Mouse (Mus musculus) liver, postnatal 0 days (tissue): ENCODE measurements around the gene Syne3. TPM values are rescaled to one million over a fixed set of nuclear protein-coding genes. Genes with fewer than 3 reads are reported as not detected.

ENCODE experiments used
- ATAC-seq: fragments of 200-750 bp; cut with Nextera tagmentation; 2 replicates; pipeline ENCODE4 v1.8.0; 2017; ENCODE audit warnings: mild to moderate bottlenecking, moderate library complexity
- DNase-seq: peaks from one replicate; pipeline ENCODE4 v3.0.0-alpha.2; 2016
- H3K27ac ChIP-seq: fragments of 300-500 bp; sonication (generic); 2 replicates; pipeline ENCODE4 v1.5.1; 2014; ENCODE audit warnings: antibody characterized with exemption, moderate library complexity, mild to moderate bottlenecking, low read depth
- H3K27me3 ChIP-seq: fragments of 300-500 bp; sonication (generic); 2 replicates; pipeline ENCODE4 v1.6.1; 2014; ENCODE audit warnings: low read length, control low read depth, mixed read lengths; ENCODE audit not compliant: insufficient read depth
- H3K36me3 ChIP-seq: fragments of 300-500 bp; sonication (generic); replicated peaks from 2 replicates; pipeline ENCODE4 v1.6.1; 2014; ENCODE audit warnings: mild to moderate bottlenecking, control low read depth, low read length, moderate library complexity, mixed read lengths; ENCODE audit not compliant: insufficient read depth
- H3K4me1 ChIP-seq: fragments of 300-500 bp; sonication (generic); 2 replicates; pipeline ENCODE4 v1.6.1; 2014; ENCODE audit warnings: antibody characterized with exemption, mild to moderate bottlenecking, control low read depth; ENCODE audit not compliant: insufficient read depth
- H3K4me2 ChIP-seq: fragments of 300-500 bp; sonication (generic); 2 replicates; pipeline ENCODE4 v1.6.1; 2014; ENCODE audit warnings: low read depth, mild to moderate bottlenecking, low read length, moderate library complexity, mixed read lengths
- H3K4me3 ChIP-seq: fragments of 300-500 bp; sonication (generic); 2 replicates; pipeline ENCODE4 v1.5.1; 2014; ENCODE audit warnings: low read depth, low read length
- H3K9ac ChIP-seq: fragments of 300-500 bp; sonication (generic); replicated peaks from 2 replicates; pipeline ENCODE4 v1.6.1; 2014; ENCODE audit warnings: mild to moderate bottlenecking, moderate library complexity
- H3K9me3 ChIP-seq: fragments of 300-500 bp; sonication (generic); 2 replicates; pipeline ENCODE4 v1.6.1; 2016; ENCODE audit warnings: mild to moderate bottlenecking, control low read depth, low read length, mixed read lengths
- CTCF ChIP-seq: sonication (generic); IDR thresholded peaks from 2 replicates; pipeline ENCODE4 v1.5.1; 2016; ENCODE audit warnings: antibody characterized with exemption, low read depth
- EP300 ChIP-seq: IDR thresholded peaks from 2 replicates; pipeline ENCODE4 v1.6.1; 2016; ENCODE audit warnings: antibody characterized with exemption, low read depth, mild to moderate bottlenecking
- WGBS: fragments of 180-500 bp; shearing (Covaris S2); extraction: QIAGEN DNeasy Blood & Tissue Kit; methylation state at CpG from one replicate; pipeline ENCODE4 v1.1.7; 2014; ENCODE audit not compliant: insufficient replicate concordance; 5-methylcytosine and 5-hydroxymethylcytosine counted together
- polyA plus RNA-seq: library from polyadenylated mRNA; unstranded; fragments of >200 nt; fragmentation: Nextera tagmentation; extraction: Ambion mirVana; gene quantifications from 2 replicates; pipeline ENCODE4 v1.2.1, GENCODE M21; 2015

The Syne3 gene
- polyA plus RNA-seq, 1 experiment from 2014 or later = 2.3 TPM

DNA sequence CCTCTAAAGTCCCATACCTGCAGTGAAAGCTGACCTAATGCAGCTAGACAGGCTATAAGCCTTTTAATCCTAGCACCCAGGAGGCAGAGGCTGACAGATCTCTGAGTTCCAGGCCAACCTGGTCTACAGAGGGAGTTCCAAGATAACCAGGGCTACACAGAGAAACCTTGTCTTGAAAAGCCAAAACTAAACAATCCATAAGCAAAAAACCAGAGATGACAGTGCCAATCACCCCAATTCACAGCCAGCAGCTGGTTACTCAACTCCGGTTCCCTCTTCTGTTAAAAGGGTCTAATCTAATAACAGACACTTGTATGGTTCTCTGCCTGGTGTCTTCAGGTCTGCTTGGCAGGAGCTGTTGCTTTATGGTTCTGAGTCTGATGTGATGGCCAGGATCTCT is 2.0 kb upstream of the Syne3 start:
- no peak for TF ChIP-seq CTCF
- TF ChIP-seq EP300 = peak; percentile 92
- peak; percentile 17 for DNase-seq
- H3K4me3 ChIP-seq = no peak overlapping the region
- H3K9ac ChIP-seq = no peak overlapping the region
- H3K4me1 ChIP-seq = peaks cover 56% of the 10 kb centered on the region
- peak overlapping the region; percentile 90 for H3K27ac ChIP-seq
- no peaks in the 10 kb centered on the region for H3K27me3 ChIP-seq
- H3K9me3 ChIP-seq = no peaks in the 10 kb centered on the region
- WGBS = 58% methylated on average over 1 of the region's 1 CpGs
- H3K36me3 ChIP-seq = no peaks in the 10 kb centered on the region
- H3K4me2 ChIP-seq = no peak overlapping the region
- peak; percentile 11 for ATAC-seq

DNA sequence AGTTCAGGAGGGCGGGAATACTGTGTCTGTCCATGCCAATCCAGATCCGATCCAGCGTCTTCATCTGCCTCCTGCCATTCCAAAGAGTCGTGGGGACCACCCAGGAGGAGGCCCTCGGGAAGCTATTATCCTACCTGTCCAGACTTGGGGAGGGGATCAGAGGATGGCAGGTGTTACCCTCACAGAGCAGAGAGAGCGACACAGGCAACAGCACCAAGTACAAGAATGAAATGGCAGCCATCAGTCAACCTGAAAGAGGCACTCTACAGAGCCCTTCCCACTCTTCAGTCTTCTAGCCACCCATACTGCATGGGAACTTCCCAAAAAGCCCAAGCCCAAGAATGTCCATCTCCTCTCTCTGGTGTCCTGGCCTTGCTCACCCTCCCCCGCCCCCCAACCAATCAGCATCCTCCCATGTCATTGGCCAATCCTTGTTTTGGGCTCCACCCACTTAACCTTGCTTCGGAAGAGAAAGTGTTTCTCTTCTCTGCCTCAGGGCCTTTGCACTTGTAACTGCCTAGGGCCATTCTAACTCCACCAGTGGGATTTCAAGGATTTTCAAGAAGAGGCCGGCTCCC is 693 bp upstream of the Syne3 start:
- peaks cover 63% of the 10 kb centered on the region for H3K4me1 ChIP-seq

DNA sequence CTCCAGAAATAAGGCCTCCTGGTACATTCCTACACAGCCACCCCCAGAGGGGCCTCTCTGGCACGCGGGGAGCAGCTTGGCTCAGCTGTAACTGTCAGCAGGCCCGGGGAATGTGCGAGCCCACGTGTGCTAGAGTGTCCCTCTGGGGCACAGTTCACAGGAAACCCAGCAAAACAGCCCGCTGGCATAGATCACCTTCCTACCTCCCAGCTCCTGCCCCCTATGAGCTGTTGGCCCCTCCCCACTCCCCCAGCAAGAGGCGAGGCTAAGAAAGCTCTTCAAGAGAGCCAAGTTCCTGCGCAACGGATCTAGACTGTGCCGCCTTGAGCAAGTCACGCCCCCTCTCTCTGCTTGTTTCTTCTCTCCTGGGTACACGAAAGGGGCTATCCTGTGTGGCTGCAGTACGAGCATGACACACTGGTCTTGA is 844 bp downstream of the Syne3 start:
- TF ChIP-seq CTCF = no peak
- no peak for TF ChIP-seq EP300
- peak; percentile 72 for DNase-seq
- Histone ChIP-seq H3K27ac (peak overlapping the region; percentile 90), H3K4me2 (peak overlapping the region; percentile 89), H3K9ac (peak overlapping the region; percentile 79), H3K27me3 (no peaks in the 10 kb centered on the region), H3K4me1 (peaks cover 73% of the 10 kb centered on the region), H3K36me3 (no peaks in the 10 kb centered on the region), H3K4me3 (peak overlapping the region; percentile 82), H3K9me3 (no peaks in the 10 kb centered on the region)
- ATAC-seq = peak; percentile 37
- WGBS = 2% methylated on average over 13 of the region's 13 CpGs

More for the DNA sequence above, 693 bp upstream of the Syne3 start:
- peak overlapping the region; percentile 89 for H3K4me2 ChIP-seq
- H3K9ac ChIP-seq = peak overlapping the region; percentile 79
- H3K27ac ChIP-seq = peak overlapping the region; percentile 90
- DNase-seq (peak; percentile 65), ATAC-seq (peak; percentile 40)
- no peaks in the 10 kb centered on the region for H3K27me3 ChIP-seq
- 11% methylated on average over 9 of the region's 9 CpGs for WGBS
- H3K9me3 ChIP-seq = no peaks in the 10 kb centered on the region
- peak overlapping the region; percentile 82 for H3K4me3 ChIP-seq
- H3K36me3 ChIP-seq = no peaks in the 10 kb centered on the region
- TF ChIP-seq CTCF (no peak), EP300 (no peak)

DNA sequence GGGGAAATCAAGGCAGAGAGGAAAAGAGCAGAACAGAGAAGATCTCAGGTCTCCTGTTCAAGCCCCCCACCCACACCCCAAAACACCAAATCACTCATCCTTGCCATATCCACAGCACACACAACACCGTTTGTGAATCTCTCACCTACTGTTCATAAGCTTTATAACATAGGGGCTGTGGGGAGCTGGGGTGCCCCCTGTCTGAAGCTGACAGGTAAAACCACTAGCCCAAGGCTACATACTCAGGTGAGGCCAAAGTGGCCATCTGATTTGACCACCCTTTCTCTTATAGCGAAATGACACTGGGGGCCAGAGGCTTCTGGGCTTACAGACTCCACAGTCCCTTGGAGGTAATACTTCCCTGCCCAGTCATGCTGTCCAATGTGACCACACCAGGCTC is 1.5 kb downstream of the Syne3 start:
- Histone ChIP-seq H3K4me3 (peak overlapping the region; percentile 82), H3K4me1 (peaks cover 73% of the 10 kb centered on the region), H3K9me3 (no peaks in the 10 kb centered on the region), H3K27ac (peak overlapping the region; percentile 90), H3K27me3 (no peaks in the 10 kb centered on the region), H3K4me2 (peak overlapping the region; percentile 89), H3K9ac (peak overlapping the region; percentile 79), H3K36me3 (no peaks in the 10 kb centered on the region)
- 38% methylated on average over 2 of the region's 2 CpGs for WGBS
- TF ChIP-seq EP300 (no peak), CTCF (peak; percentile 33; the same call in 1 of the 2 replicates)
- ATAC-seq (no peak), DNase-seq (no peak)

DNA sequence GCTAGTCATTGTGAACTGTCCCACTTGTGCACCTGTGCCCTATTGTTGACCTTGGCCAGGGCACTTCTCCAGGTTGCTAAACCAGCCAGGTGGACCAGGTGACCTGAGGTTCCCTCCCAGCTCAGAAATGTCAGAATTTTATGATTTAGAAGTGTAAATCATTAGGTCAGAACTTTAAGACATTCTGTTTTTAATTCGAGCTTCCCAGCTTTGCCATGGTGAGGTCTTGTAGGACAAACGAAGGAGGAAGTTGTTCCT is 4.0 kb downstream of the Syne3 start:
- H3K9ac ChIP-seq = no peak overlapping the region
- TF ChIP-seq EP300 (no peak), CTCF (no peak)
- WGBS = 31% methylated on average over 2 of the region's 2 CpGs
- no peak overlapping the region for H3K4me3 ChIP-seq
- ATAC-seq (no peak), DNase-seq (no peak)
- peaks cover 77% of the 10 kb centered on the region for H3K4me1 ChIP-seq
- H3K4me2 ChIP-seq = peak overlapping the region; percentile 16; the same call in 1 of the 2 replicates
- H3K27me3 ChIP-seq = no peaks in the 10 kb centered on the region
- H3K27ac ChIP-seq = peak overlapping the region; percentile 48; the same call in 1 of the 2 replicates
- H3K36me3 ChIP-seq = no peaks in the 10 kb centered on the region
- no peaks in the 10 kb centered on the region for H3K9me3 ChIP-seq

DNA sequence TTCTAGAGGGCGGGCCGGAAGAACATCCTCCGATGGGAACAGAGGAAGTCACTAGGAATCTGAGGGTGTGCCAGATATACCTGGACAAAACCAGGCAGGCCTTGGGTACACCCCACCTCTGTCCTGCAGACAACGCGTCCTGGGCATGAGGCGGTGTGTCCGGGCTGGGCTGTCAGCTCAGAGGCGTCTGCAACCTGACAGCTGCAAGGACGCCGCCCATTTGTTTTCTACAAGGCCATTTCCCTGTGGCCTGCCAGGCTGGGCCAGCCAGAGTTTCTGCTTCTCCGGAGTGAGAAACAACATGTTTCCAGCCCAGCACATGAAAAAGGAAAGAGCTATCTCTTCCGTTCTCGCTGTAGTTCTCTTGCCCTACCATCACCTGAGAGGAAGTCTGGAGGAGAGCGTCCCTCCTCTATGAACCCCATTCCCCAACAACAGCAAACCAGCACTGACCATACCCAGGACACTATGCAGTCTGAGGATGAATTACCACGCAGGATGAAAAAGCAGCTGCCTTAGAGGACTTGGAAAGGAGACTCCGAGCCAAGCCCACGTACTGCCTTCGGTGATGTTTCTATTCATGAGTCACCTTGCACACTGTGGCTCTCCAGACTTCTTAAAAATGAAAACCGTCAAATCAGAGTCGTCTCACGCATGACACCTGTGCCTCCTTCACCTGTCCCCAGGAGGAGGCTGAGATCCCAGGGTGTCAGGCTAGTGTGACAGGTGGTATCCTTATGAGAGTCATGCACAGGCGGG is 4.5 kb downstream of the Syne3 start:
- no peak overlapping the region for H3K4me3 ChIP-seq
- WGBS = 64% methylated on average over 22 of the region's 22 CpGs
- H3K27ac ChIP-seq = peak overlapping the region; percentile 48; the same call in 1 of the 2 replicates
- no peak for ATAC-seq
- H3K4me2 ChIP-seq = peak overlapping the region; percentile 16; the same call in 1 of the 2 replicates
- TF ChIP-seq CTCF = no peak
- TF ChIP-seq EP300 = no peak
- no peaks in the 10 kb centered on the region for H3K27me3 ChIP-seq
- H3K9ac ChIP-seq = no peak overlapping the region; the same call in 1 of the 2 replicates
- H3K4me1 ChIP-seq = peaks cover 76% of the 10 kb centered on the region
- no peak for DNase-seq
- H3K36me3 ChIP-seq = no peaks in the 10 kb centered on the region
- H3K9me3 ChIP-seq = no peaks in the 10 kb centered on the region
